Mouse (Mus musculus) MEL (cell line): ENCODE results near the gene Olfr1115. TPM values are rescaled to one million over a fixed set of nuclear protein-coding genes. Genes with fewer than 3 reads are reported as not detected.

Experiments used
- DNase-seq: peaks from one replicate; pipeline ENCODE4 v3.0.0; 2011; ENCODE audit warnings: low read depth, low spot score
- H3K27ac ChIP-seq: 2 replicates; pipeline ENCODE4 v1.5.1; 2012; ENCODE audit warnings: low read depth, mild to moderate bottlenecking, control low read depth, low read length, moderate library complexity; ENCODE audit not compliant: control insufficient read depth
- H3K27me3 ChIP-seq, 2 experiments: fragments of 150-350 bp in 1 of 2; sonication (generic) in 1 of 2; 2 replicates each; pipeline ENCODE4 v1.6.1; 2012; ENCODE audit warnings: low read length in 2 of 2, mild to moderate bottlenecking in 2 of 2, improper control_type of control experiment in 1 of 2, moderate library complexity in 1 of 2; ENCODE audit not compliant: insufficient read depth in 2 of 2, control insufficient read depth in 1 of 2
- H3K36me3 ChIP-seq, 2 experiments: 2 replicates each; pipeline ENCODE4 v1.6.1; 2012 to 2014; ENCODE audit warnings: low read length in 2 of 2, improper control_type of control experiment in 1 of 2, inconsistent platforms in 1 of 2, mild to moderate bottlenecking in 1 of 2; ENCODE audit not compliant: insufficient read depth in 2 of 2, control insufficient read depth in 1 of 2
- H3K4me1 ChIP-seq, 2 experiments: fragments of 150-350 bp in 1 of 2; sonication (generic) in 1 of 2; 2 replicates each; pipeline ENCODE4 v1.6.1; 2012; ENCODE audit warnings: low read length in 2 of 2, improper control_type of control experiment in 1 of 2, mild to moderate bottlenecking in 1 of 2; ENCODE audit not compliant: insufficient read depth in 2 of 2, control insufficient read depth in 1 of 2
- H3K4me3 ChIP-seq, 2 experiments: fragments of 150-350 bp in 1 of 2; sonication (generic) in 1 of 2; 2 replicates each; pipeline ENCODE4 v1.5.1; 2012; ENCODE audit warnings: low read depth in 2 of 2, low read length in 2 of 2, mild to moderate bottlenecking in 2 of 2, moderate library complexity in 2 of 2, control low read depth in 1 of 2, improper control_type of control experiment in 1 of 2; ENCODE audit not compliant: control insufficient read depth in 1 of 2, insufficient read depth in 1 of 2
- H3K79me2 ChIP-seq: 2 replicates; pipeline ENCODE4 v1.6.1; 2012; ENCODE audit warnings: mild to moderate bottlenecking, low read length, moderate library complexity; ENCODE audit not compliant: control insufficient read depth, poor library complexity, insufficient read depth
- H3K9ac ChIP-seq: 2 replicates; pipeline ENCODE4 v1.6.1; 2012; ENCODE audit warnings: low read depth, mild to moderate bottlenecking, control low read depth, low read length, moderate library complexity; ENCODE audit not compliant: control insufficient read depth, poor library complexity, severe bottlenecking
- H3K9me3 ChIP-seq: fragments of 150-350 bp; sonication (generic); replicated peaks from 2 replicates; pipeline ENCODE4 v1.6.1; 2012; ENCODE audit warnings: mild to moderate bottlenecking, low read length, improper control_type of control experiment, moderate library complexity; ENCODE audit not compliant: insufficient read depth
- CHD1 ChIP-seq: IDR thresholded peaks from 2 replicates; pipeline ENCODE4 v1.6.1; 2012; ENCODE audit warnings: low read depth, mild to moderate bottlenecking, inconsistent platforms, low read length, improper control_type of control experiment
- CHD2 ChIP-seq: IDR thresholded peaks from 2 replicates; pipeline ENCODE4 v1.6.1; 2011; ENCODE audit warnings: low read length, improper control_type of control experiment
- CTCF ChIP-seq, 3 experiments: IDR thresholded peaks in 2 of 3; conservative IDR thresholded peaks in 1 of 3; 2 replicates each; pipeline ENCODE4 v1.5.1; 2011 to 2012; ENCODE audit warnings: low read length in 3 of 3, low read depth in 2 of 3, mild to moderate bottlenecking in 2 of 3, improper control_type of control experiment in 1 of 3, inconsistent platforms in 1 of 3, mixed read lengths in 1 of 3, moderate library complexity in 1 of 3; ENCODE audit not compliant: control insufficient read depth in 1 of 3, insufficient read depth in 1 of 3, poor library complexity in 1 of 3, severe bottlenecking in 1 of 3
- E2F4 ChIP-seq: IDR thresholded peaks from 2 replicates; pipeline ENCODE4 v1.6.1; 2011; ENCODE audit warnings: low read depth, low read length, improper control_type of control experiment, borderline replicate concordance
- ELF1 ChIP-seq: IDR thresholded peaks from 2 replicates; pipeline ENCODE4 v1.6.1; 2014; ENCODE audit warnings: low read depth, mild to moderate bottlenecking, inconsistent platforms, low read length, improper control_type of control experiment, moderate library complexity
- EP300 ChIP-seq, 2 experiments: IDR thresholded peaks; 2 replicates each; pipeline ENCODE4 v1.6.1; 2011; ENCODE audit warnings: improper control_type of control experiment in 2 of 2, low read length in 2 of 2, low read depth in 1 of 2, mild to moderate bottlenecking in 1 of 2
- ETS1 ChIP-seq: IDR thresholded peaks from 2 replicates; pipeline ENCODE4 v1.6.1; 2012; ENCODE audit warnings: low read depth, mild to moderate bottlenecking, inconsistent platforms, low read length, improper control_type of control experiment, moderate library complexity
- GABPA ChIP-seq: IDR thresholded peaks from 2 replicates; pipeline ENCODE4 v1.6.1; 2012; ENCODE audit warnings: low read depth, mild to moderate bottlenecking, inconsistent platforms, low read length, improper control_type of control experiment, moderate library complexity
- JUND ChIP-seq: IDR thresholded peaks from 2 replicates; pipeline ENCODE4 v1.6.1; 2011; ENCODE audit warnings: low read depth, mild to moderate bottlenecking, improper control_type of control experiment, low read length
- MAX ChIP-seq: IDR thresholded peaks from 2 replicates; pipeline ENCODE4 v1.6.1; 2011; ENCODE audit warnings: low read length, improper control_type of control experiment
- MEF2A ChIP-seq: IDR thresholded peaks from 2 replicates; pipeline ENCODE4 v1.6.1; 2014; ENCODE audit warnings: low read depth, mild to moderate bottlenecking, inconsistent platforms, low read length, improper control_type of control experiment; ENCODE audit not compliant: poor library complexity, insufficient replicate concordance, severe bottlenecking; ENCODE audit errors: extremely low read depth
- MXI1 ChIP-seq: IDR thresholded peaks from 2 replicates; pipeline ENCODE4 v1.6.1; 2011; ENCODE audit warnings: mild to moderate bottlenecking, low read depth, low read length, improper control_type of control experiment
- MYB ChIP-seq: IDR thresholded peaks from 2 replicates; pipeline ENCODE4 v1.6.1; 2011; ENCODE audit warnings: mild to moderate bottlenecking, low read depth, low read length, improper control_type of control experiment
- MYC ChIP-seq: IDR thresholded peaks from 2 replicates; pipeline ENCODE4 v1.6.1; 2011; ENCODE audit warnings: low read depth, mild to moderate bottlenecking, low read length, improper control_type of control experiment, moderate library complexity
- NELFE ChIP-seq: IDR thresholded peaks from 2 replicates; pipeline ENCODE4 v1.6.1; 2011; ENCODE audit warnings: low read depth, low read length, improper control_type of control experiment
- NRF1 ChIP-seq: IDR thresholded peaks from 2 replicates; pipeline ENCODE4 v1.6.1; 2014; ENCODE audit warnings: low read depth, mild to moderate bottlenecking, inconsistent platforms, low read length, improper control_type of control experiment, moderate library complexity; ENCODE audit not compliant: poor library complexity, insufficient read depth, severe bottlenecking
- POLR2AphosphoS2 ChIP-seq: IDR thresholded peaks from 2 replicates; pipeline ENCODE4 v1.6.1; 2011; ENCODE audit warnings: low read length, improper control_type of control experiment
- RCOR1 ChIP-seq: IDR thresholded peaks from 2 replicates; pipeline ENCODE4 v1.6.1; 2012; ENCODE audit warnings: low read depth, mild to moderate bottlenecking, inconsistent platforms, low read length, improper control_type of control experiment
- SIN3A ChIP-seq: IDR thresholded peaks from 2 replicates; pipeline ENCODE4 v1.6.1; 2012; ENCODE audit warnings: low read length, improper control_type of control experiment, inconsistent platforms
- SMC3 ChIP-seq: IDR thresholded peaks from 2 replicates; pipeline ENCODE4 v1.6.1; 2011; ENCODE audit warnings: low read depth, low read length, improper control_type of control experiment
- TAL1 ChIP-seq: IDR thresholded peaks from 2 replicates; pipeline ENCODE4 v1.6.1; 2012; ENCODE audit warnings: mild to moderate bottlenecking, inconsistent platforms, low read length, moderate library complexity, mixed read lengths
- TCF12 ChIP-seq: IDR thresholded peaks from 2 replicates; pipeline ENCODE4 v1.6.1; 2014; ENCODE audit warnings: low read depth, mild to moderate bottlenecking, inconsistent platforms, low read length, improper control_type of control experiment, moderate library complexity
- UBTF ChIP-seq: IDR thresholded peaks from 2 replicates; pipeline ENCODE4 v1.6.1; 2012; ENCODE audit warnings: low read depth, mild to moderate bottlenecking, inconsistent platforms, low read length, improper control_type of control experiment, moderate library complexity, borderline replicate concordance; ENCODE audit not compliant: insufficient read depth
- USF1 ChIP-seq: IDR thresholded peaks from 2 replicates; pipeline ENCODE4 v1.6.1; 2014; ENCODE audit warnings: low read depth, mild to moderate bottlenecking, inconsistent platforms, low read length, improper control_type of control experiment, moderate library complexity
- USF2 ChIP-seq, 2 experiments: IDR thresholded peaks; 2 replicates each; pipeline ENCODE4 v1.6.1; 2011 to 2012; ENCODE audit warnings: improper control_type of control experiment in 2 of 2, low read length in 2 of 2, borderline replicate concordance in 1 of 2, inconsistent platforms in 1 of 2, low read depth in 1 of 2, mild to moderate bottlenecking in 1 of 2; ENCODE audit not compliant: insufficient read depth in 1 of 2
- ZC3H11A ChIP-seq: IDR thresholded peaks from 2 replicates; pipeline ENCODE4 v1.6.1; 2012; ENCODE audit warnings: low read depth, mild to moderate bottlenecking, inconsistent platforms, low read length, improper control_type of control experiment
- ZKSCAN1 ChIP-seq: IDR thresholded peaks from 2 replicates; pipeline ENCODE4 v1.6.1; 2012; ENCODE audit warnings: low read depth, mild to moderate bottlenecking, inconsistent platforms, low read length, improper control_type of control experiment, moderate library complexity
- ZMIZ1 ChIP-seq: IDR thresholded peaks from 2 replicates; pipeline ENCODE4 v1.6.1; 2012; ENCODE audit warnings: low read depth, mild to moderate bottlenecking, inconsistent platforms, low read length, improper control_type of control experiment, moderate library complexity
- polyA plus RNA-seq, 2 experiments: library from polyadenylated mRNA; stranded (reverse) in 1 of 2; unstranded in 1 of 2; fragments of >175 nt in 1 of 2; fragments of >200 nt in 1 of 2; gene quantifications; 2 replicates each; pipeline versions ENCODE4 v1.2.1 to v1.2.4; 2012; ENCODE audit warnings: low replicate concordance in 2 of 2, low read depth in 1 of 2; ENCODE audit not compliant: insufficient read length in 2 of 2, insufficient read depth in 1 of 2, missing spikeins in 1 of 2
- total RNA-seq: library from RNA; depleted of rRNA; stranded (reverse); fragments of 300-350 nt; gene quantifications from 2 replicates; pipeline ENCODE4 v1.2.3, GENCODE M21; 2012; rRNA removed

The Olfr1115 gene
- total RNA-seq (not detected in 2 replicates), polyA plus RNA-seq (not detected)

DNA sequence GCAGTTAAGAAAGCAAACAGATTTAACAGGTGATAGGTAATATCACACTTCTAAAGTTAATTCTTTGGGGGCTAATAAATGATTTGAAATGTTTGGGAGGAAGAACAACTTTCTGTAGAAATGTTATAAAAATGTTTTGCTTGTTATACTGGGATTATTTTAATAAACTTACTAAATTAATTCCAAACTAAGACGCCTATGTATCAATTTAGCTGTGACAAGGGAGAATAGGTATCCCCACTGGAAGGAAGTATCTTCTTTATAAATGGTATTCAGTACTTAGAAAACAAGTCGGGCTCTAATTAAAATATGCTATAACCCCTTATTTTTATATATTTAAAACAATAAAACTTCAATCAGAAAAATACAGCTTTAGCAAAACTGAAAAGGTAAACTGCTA lies at the start of gene Olfr1115:
TSS of gene Olfr1115 (plus strand) at position 301 of the 400 bp plus-strand sequence.
- H3K4me3 ChIP-seq = no peak within 1 kb of the TSS
- TF ChIP-seq POLR2AphosphoS2 (no peak), ZKSCAN1 (no peak), ELF1 (no peak), MAX (no peak), GABPA (no peak), TCF12 (no peak), ETS1 (no peak), USF1 (no peak), CTCF (IDR thresholded peaks at IDR 0.05 in 2 of 3, conservative IDR thresholded peaks at IDR 0.05 in 1 of 3; ENCODE audit: control insufficient read depth in 1 of 3, insufficient read depth in 1 of 3, low read depth in 2 of 3, low read length in 3 of 3, poor library complexity in 1 of 3, severe bottlenecking in 1 of 3) (no peak), NRF1 (no peak), MXI1 (no peak), MEF2A (no peak), NELFE (no peak), UBTF (no peak), EP300 (IDR thresholded peaks at IDR 0.05; ENCODE audit: low read depth in 1 of 2, low read length in 2 of 2) (no peak), ZMIZ1 (no peak), SIN3A (no peak)

DNA sequence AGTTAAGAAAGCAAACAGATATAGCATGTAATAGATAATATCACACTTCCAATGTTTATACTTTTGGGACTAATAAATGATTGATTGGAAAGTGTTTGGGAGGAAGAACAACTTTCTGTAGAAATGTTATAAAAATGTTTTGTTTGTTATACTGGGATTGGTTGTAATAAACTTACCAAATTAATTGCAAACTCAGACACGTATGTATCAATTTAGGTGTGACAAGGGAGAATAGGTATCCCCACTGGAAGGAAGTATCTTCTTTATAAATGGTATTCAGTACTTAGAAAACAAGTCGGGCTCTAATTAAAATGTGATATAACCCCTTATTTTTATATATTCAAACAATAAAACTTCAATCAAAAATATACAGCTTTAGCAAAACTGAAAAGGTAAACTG lies 39.1 kb upstream of the Olfr1115 start, which contains the start of gene Olfr1113:
TSS of gene Olfr1113 (plus strand) at position 301 of the 400 bp plus-strand sequence.
- DNase-seq = no peak
- Histone ChIP-seq H3K79me2 (no peaks in the 10 kb centered on the region), H3K9ac (no peak within 1 kb of the TSS), H3K36me3 (no peaks in the 10 kb centered on the region)
- TF ChIP-seq MYB = no peak
- TF ChIP-seq EP300 (IDR thresholded peaks at IDR 0.05; ENCODE audit: low read depth in 1 of 2, low read length in 2 of 2) = no peak
- TF ChIP-seq E2F4 = no peak
- TF ChIP-seq CHD1 = no peak
- no peak for TF ChIP-seq RCOR1
- no peak for TF ChIP-seq MXI1
- TF ChIP-seq USF2 (IDR thresholded peaks at IDR 0.05; ENCODE audit: borderline replicate concordance in 1 of 2, insufficient read depth in 1 of 2, low read depth in 1 of 2, low read length in 2 of 2) = no peak
- TF ChIP-seq MYC = no peak
- no peak for TF ChIP-seq TAL1
- TF ChIP-seq CTCF (IDR thresholded peaks at IDR 0.05 in 2 of 3, conservative IDR thresholded peaks at IDR 0.05 in 1 of 3; ENCODE audit: control insufficient read depth in 1 of 3, insufficient read depth in 1 of 3, low read depth in 2 of 3, low read length in 3 of 3, poor library complexity in 1 of 3, severe bottlenecking in 1 of 3) = no peak
- no peak for TF ChIP-seq NRF1
- no peak for TF ChIP-seq ELF1
- TF ChIP-seq POLR2AphosphoS2 = no peak
- no peak for TF ChIP-seq SMC3
- no peak for TF ChIP-seq JUND
- no peak for TF ChIP-seq ZC3H11A
- no peak for TF ChIP-seq NELFE
- TF ChIP-seq CHD2 = no peak
- TF ChIP-seq, all 39 proteins: peak for 0
- no peaks in the 10 kb centered on the region for H3K27me3 ChIP-seq
- H3K9me3 ChIP-seq = no peaks in the 10 kb centered on the region
- no peaks in the 10 kb centered on the region for H3K4me1 ChIP-seq
- no peak within 1 kb of the TSS for H3K27ac ChIP-seq
- H3K4me3 ChIP-seq = no peak within 1 kb of the TSS

More for the DNA sequence above, at the start of gene Olfr1115:
- Histone ChIP-seq H3K27ac (no peak within 1 kb of the TSS), H3K27me3 (no peaks in the 10 kb centered on the region), H3K79me2 (no peaks in the 10 kb centered on the region), H3K36me3 (no peaks in the 10 kb centered on the region), H3K9me3 (no peaks in the 10 kb centered on the region), H3K4me1 (no peaks in the 10 kb centered on the region), H3K9ac (no peak within 1 kb of the TSS)
- DNase-seq = no peak
